Mouse (Mus musculus): Measurements from ENCODE around the gene Lrmda. TPM values are rescaled to one million over a fixed set of nuclear protein-coding genes. Genes with fewer than 3 reads are reported as not detected.

The Lrmda gene
- polyA plus RNA-seq, 1 experiment from 2014 or later, result 0.87 TPM

GRCm38 (mm10) chr14:22255458-22255857 is 235.9 kb downstream of the Lrmda start:
- H3K4me1 ChIP-seq (replicated peaks), result no peaks in the 10 kb centered on the region
- H3K9ac ChIP-seq, result no peak overlapping the region
- H3K4me3 ChIP-seq (replicated peaks), result no peak overlapping the region
- no peaks in the 10 kb centered on the region for H3K9me3 ChIP-seq
- no peak for ATAC-seq
- WGBS, result 51% methylated on average over 12 of the region's 12 CpGs
- H3K27ac ChIP-seq, result no peak overlapping the region
- no peaks in the 10 kb centered on the region for H3K36me3 ChIP-seq
- H3K27me3 ChIP-seq (replicated peaks), result no peaks in the 10 kb centered on the region
- H3K4me2 ChIP-seq (replicated peaks), result no peak overlapping the region

DNA sequence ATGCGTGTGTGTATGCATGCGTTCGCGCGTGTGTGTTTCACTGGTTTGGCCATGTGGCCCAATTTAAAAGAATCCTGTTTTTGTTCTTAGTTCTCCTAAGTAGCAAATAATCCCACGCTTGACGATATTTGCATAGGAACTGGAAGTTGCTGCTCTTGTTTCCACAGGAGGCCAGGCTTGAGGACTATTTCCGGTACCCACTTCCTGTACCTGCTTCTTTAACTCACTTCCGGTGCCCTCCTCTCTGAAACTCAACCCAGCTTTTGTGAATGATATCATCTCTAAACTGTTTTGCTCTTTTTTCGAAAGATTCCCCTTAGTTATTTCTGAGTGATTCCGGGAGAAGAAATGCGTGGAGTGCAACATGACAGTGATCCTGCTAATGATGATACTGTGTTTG is 236.8 kb downstream of the Lrmda start:
- Histone ChIP-seq H3K4me1 (replicated peaks) (no peaks in the 10 kb centered on the region), H3K4me3 (replicated peaks) (no peak overlapping the region), H3K27ac (no peak overlapping the region), H3K4me2 (replicated peaks) (no peak overlapping the region), H3K9me3 (no peaks in the 10 kb centered on the region), H3K36me3 (no peaks in the 10 kb centered on the region), H3K9ac (no peak overlapping the region), H3K27me3 (replicated peaks) (no peaks in the 10 kb centered on the region)
- 87% methylated on average over 12 of the region's 12 CpGs for WGBS
- no peak for ATAC-seq

GRCm38 (mm10) chr14:22259376-22260032 is 240.0 kb downstream of the Lrmda start:
- H3K4me2 ChIP-seq (replicated peaks), result no peak overlapping the region
- no peak overlapping the region for H3K9ac ChIP-seq
- ATAC-seq, result no peak
- no peaks in the 10 kb centered on the region for H3K9me3 ChIP-seq
- no peaks in the 10 kb centered on the region for H3K27me3 ChIP-seq (replicated peaks)
- H3K4me1 ChIP-seq (replicated peaks), result no peaks in the 10 kb centered on the region
- no peak overlapping the region for H3K4me3 ChIP-seq (replicated peaks)
- H3K27ac ChIP-seq, result no peak overlapping the region
- no peaks in the 10 kb centered on the region for H3K36me3 ChIP-seq
- WGBS, result 37% methylated on average over 10 of the region's 10 CpGs

GRCm38 (mm10) chr14:22260033-22260419 is 240.5 kb downstream of the Lrmda start:
- Histone ChIP-seq H3K4me3 (replicated peaks) (no peak overlapping the region), H3K36me3 (no peaks in the 10 kb centered on the region), H3K27ac (no peak overlapping the region), H3K4me2 (replicated peaks) (no peak overlapping the region), H3K9ac (no peak overlapping the region), H3K27me3 (replicated peaks) (no peaks in the 10 kb centered on the region), H3K4me1 (replicated peaks) (no peaks in the 10 kb centered on the region), H3K9me3 (no peaks in the 10 kb centered on the region)
- WGBS, result 55% methylated on average over 5 of the region's 5 CpGs
- no peak for ATAC-seq

DNA sequence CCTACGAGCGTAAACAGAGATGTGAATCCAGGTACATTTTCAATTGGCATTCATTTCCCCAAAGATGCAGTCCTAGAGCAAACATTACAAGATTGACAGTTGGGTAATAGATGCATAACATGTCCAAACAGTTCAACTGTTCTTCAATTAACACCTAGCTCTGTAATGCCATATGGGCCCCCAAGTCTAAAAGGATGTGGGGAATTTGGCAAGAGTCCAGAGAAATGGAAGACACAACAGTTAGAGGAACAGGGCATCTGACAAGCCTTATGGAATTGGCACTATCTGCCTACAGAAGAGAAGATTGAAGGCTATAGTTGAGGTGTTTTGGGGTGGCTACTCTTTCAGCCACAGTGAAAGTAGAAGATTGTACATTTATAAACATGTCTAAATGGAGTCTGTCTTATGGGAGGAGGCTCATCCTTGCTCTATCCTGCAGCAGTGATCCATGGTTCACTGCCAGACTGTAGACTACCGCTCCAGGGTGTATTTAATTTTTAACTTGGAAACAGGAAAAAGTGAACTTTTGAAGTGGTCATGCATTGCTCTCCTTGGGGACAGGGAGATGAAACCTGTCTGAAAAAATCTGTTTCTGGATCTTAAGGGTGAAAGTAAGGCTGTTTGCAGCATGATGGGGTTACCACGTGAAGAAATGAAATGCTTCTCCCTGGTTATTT is 245.9 kb downstream of the Lrmda start:
- no peak for ATAC-seq
- H3K4me1 ChIP-seq (replicated peaks), result no peaks in the 10 kb centered on the region
- H3K36me3 ChIP-seq, result no peaks in the 10 kb centered on the region
- no peak overlapping the region for H3K4me2 ChIP-seq (replicated peaks)
- H3K27me3 ChIP-seq (replicated peaks), result no peaks in the 10 kb centered on the region
- no peak overlapping the region for H3K9ac ChIP-seq
- H3K4me3 ChIP-seq (replicated peaks), result no peak overlapping the region
- WGBS, result 81% methylated on average over 4 of the region's 4 CpGs
- no peak overlapping the region for H3K27ac ChIP-seq
- H3K9me3 ChIP-seq, result no peaks in the 10 kb centered on the region

GRCm38 (mm10) chr14:22269812-22270211 is 250.3 kb downstream of the Lrmda start:
- Histone ChIP-seq H3K4me2 (replicated peaks) (no peak overlapping the region), H3K4me3 (replicated peaks) (no peak overlapping the region), H3K4me1 (replicated peaks) (no peaks in the 10 kb centered on the region), H3K27me3 (replicated peaks) (no peaks in the 10 kb centered on the region), H3K9me3 (no peaks in the 10 kb centered on the region), H3K9ac (no peak overlapping the region), H3K27ac (no peak overlapping the region), H3K36me3 (no peaks in the 10 kb centered on the region)
- ATAC-seq, result no peak
- WGBS, result 71% methylated on average over 9 of the region's 9 CpGs

GRCm38 (mm10) chr14:22278053-22278452 is 258.5 kb downstream of the Lrmda start:
- Histone ChIP-seq H3K27me3 (replicated peaks) (no peaks in the 10 kb centered on the region), H3K4me3 (replicated peaks) (no peak overlapping the region), H3K4me2 (replicated peaks) (no peak overlapping the region), H3K4me1 (replicated peaks) (no peaks in the 10 kb centered on the region), H3K9me3 (no peaks in the 10 kb centered on the region), H3K36me3 (no peaks in the 10 kb centered on the region), H3K9ac (no peak overlapping the region), H3K27ac (no peak overlapping the region)
- ATAC-seq, result no peak
- WGBS, result 87% methylated on average over 5 of the region's 5 CpGs

DNA sequence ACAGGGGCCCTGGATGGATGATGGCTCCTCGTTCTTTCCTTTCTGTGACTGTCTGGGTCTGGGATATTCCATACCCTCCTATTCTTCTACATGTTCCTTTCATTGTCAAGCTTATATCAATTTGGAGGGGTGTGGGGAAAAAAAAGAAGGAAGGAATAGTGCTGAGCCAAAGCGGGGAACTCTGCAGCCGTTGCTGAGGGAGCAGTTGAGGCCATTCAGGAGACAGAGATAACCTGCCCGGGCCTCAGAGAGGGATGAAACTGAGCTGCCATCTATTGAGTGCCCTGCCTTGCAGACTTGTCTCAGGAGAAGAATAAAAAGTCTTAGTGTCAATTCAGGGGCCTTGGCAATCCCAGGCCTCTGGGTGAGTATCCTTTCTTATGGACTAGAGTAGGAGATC is 260.1 kb downstream of the Lrmda start:
- H3K36me3 ChIP-seq, result no peaks in the 10 kb centered on the region
- WGBS, result 84% methylated on average over 4 of the region's 4 CpGs
- no peaks in the 10 kb centered on the region for H3K9me3 ChIP-seq
- H3K27me3 ChIP-seq (replicated peaks), result no peaks in the 10 kb centered on the region
- ATAC-seq, result no peak
- H3K27ac ChIP-seq, result no peak overlapping the region
- H3K4me2 ChIP-seq (replicated peaks), result no peak overlapping the region
- no peak overlapping the region for H3K4me3 ChIP-seq (replicated peaks)
- no peaks in the 10 kb centered on the region for H3K4me1 ChIP-seq (replicated peaks)
- no peak overlapping the region for H3K9ac ChIP-seq

DNA sequence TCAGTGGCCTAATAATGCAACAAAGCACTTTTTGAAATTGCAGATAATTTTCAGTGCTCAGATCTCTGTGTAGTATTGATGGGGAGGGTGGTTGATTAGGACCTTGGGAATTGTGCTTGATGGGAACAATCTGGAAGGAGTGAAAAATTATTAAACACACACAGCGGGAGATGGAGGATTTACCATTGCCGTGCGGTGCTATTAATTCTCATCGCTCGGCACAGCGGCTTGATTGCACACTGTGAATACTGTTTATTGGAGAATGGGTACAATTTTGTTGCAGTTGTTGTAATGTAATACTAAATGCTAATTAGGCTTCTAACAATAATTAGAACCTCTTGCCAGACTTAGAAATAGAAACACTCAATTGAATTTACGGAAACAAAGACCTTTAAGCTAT is 262.1 kb downstream of the Lrmda start:
- Histone ChIP-seq H3K36me3 (no peaks in the 10 kb centered on the region), H3K27me3 (replicated peaks) (no peaks in the 10 kb centered on the region), H3K9ac (no peak overlapping the region), H3K4me2 (replicated peaks) (no peak overlapping the region), H3K27ac (no peak overlapping the region), H3K4me3 (replicated peaks) (no peak overlapping the region), H3K4me1 (replicated peaks) (no peaks in the 10 kb centered on the region), H3K9me3 (no peaks in the 10 kb centered on the region)
- 83% methylated on average over 7 of the region's 7 CpGs for WGBS
- no peak for ATAC-seq

- no peak overlapping the region for H3K4me2 ChIP-seq (replicated peaks)
- H3K27ac ChIP-seq, result no peak overlapping the region
- no peak overlapping the region for H3K4me3 ChIP-seq (replicated peaks)
- 79% methylated on average over 6 of the region's 6 CpGs for WGBS
- no peak overlapping the region for H3K9ac ChIP-seq
- H3K4me1 ChIP-seq (replicated peaks), result no peaks in the 10 kb centered on the region
- ATAC-seq, result no peak
- H3K36me3 ChIP-seq, result no peaks in the 10 kb centered on the region
- no peaks in the 10 kb centered on the region for H3K27me3 ChIP-seq (replicated peaks)
- no peaks in the 10 kb centered on the region for H3K9me3 ChIP-seq
Observed at GRCm38 (mm10) chr14:22282847-22283246, 263.3 kb downstream of the Lrmda start.

GRCm38 (mm10) chr14:22283722-22284121 is 264.2 kb downstream of the Lrmda start:
- no peak for ATAC-seq
- Histone ChIP-seq H3K4me2 (replicated peaks) (no peak overlapping the region), H3K36me3 (no peaks in the 10 kb centered on the region), H3K9me3 (no peaks in the 10 kb centered on the region), H3K27me3 (replicated peaks) (no peaks in the 10 kb centered on the region), H3K9ac (no peak overlapping the region), H3K4me3 (replicated peaks) (no peak overlapping the region), H3K27ac (no peak overlapping the region), H3K4me1 (replicated peaks) (no peaks in the 10 kb centered on the region)
- WGBS, result 87% methylated on average over 2 of the region's 2 CpGs

- Histone ChIP-seq H3K9me3 (no peaks in the 10 kb centered on the region), H3K9ac (no peak overlapping the region), H3K36me3 (no peaks in the 10 kb centered on the region), H3K27ac (no peak overlapping the region), H3K4me1 (replicated peaks) (0 out of 2 replicates have a peak, but pooled peaks cover 4% of the 10 kb centered on the region), H3K4me2 (replicated peaks) (no peak overlapping the region), H3K4me3 (replicated peaks) (no peak overlapping the region), H3K27me3 (replicated peaks) (no peaks in the 10 kb centered on the region)
- WGBS, result 85% methylated on average over 15 of the region's 15 CpGs
- ATAC-seq, result no peak
Observed at GRCm38 (mm10) chr14:22284823-22285517, 265.5 kb downstream of the Lrmda start.

Measured in intestine, embryonic 15.5 days (tissue).